Mouse (Mus musculus): ENCODE data around the gene Gm12216. TPM values are rescaled to one million over a fixed set of nuclear protein-coding genes. Genes with fewer than 3 reads are reported as not detected.
"Not testable (repeated sequence)": the region's sequence is repeated elsewhere in the genome, so short reads cannot be mapped to it uniquely, and the experiment has no call there.

Gene Gm12216
- polyA plus RNA-seq, 1 experiment from 2014 or later: 0.44 TPM

- WGBS (ENCODE audit: insufficient replicate concordance): 72% methylated on average over 9 of the region's 9 CpGs
- not testable (repeated sequence) for H3K4me2 ChIP-seq (ENCODE audit: low read depth, low read length); ATAC-seq (ENCODE audit: low read depth); H3K36me3 ChIP-seq (ENCODE audit: control insufficient read depth, insufficient read depth); H3K9ac ChIP-seq (ENCODE audit: low read depth, low read length); H3K27me3 ChIP-seq (ENCODE audit: control insufficient read depth, insufficient read depth, low read depth, low read length); H3K9me3 ChIP-seq (replicated peaks; ENCODE audit: control insufficient read depth, low read length); H3K4me3 ChIP-seq (ENCODE audit: low read depth, low read length); H3K27ac ChIP-seq (ENCODE audit: low read length)
- H3K4me1 ChIP-seq (ENCODE audit: control insufficient read depth, low read depth, low read length): peaks cover 12% of the 10 kb centered on the region
These were observed 101.0 kb downstream of the Gm12216 start for GRCm38 (mm10) chr11:53758033-53758432.

- Histone ChIP-seq H3K9ac (ENCODE audit: low read depth, low read length) (no peak overlapping the region), H3K4me3 (ENCODE audit: low read depth, low read length) (no peak overlapping the region), H3K4me1 (ENCODE audit: control insufficient read depth, low read depth, low read length) (peaks cover 8% of the 10 kb centered on the region), H3K4me2 (ENCODE audit: low read depth, low read length) (no peak overlapping the region), H3K9me3 (replicated peaks; ENCODE audit: control insufficient read depth, low read length) (no peaks in the 10 kb centered on the region), H3K27me3 (ENCODE audit: control insufficient read depth, insufficient read depth, low read depth, low read length) (no peaks in the 10 kb centered on the region), H3K27ac (ENCODE audit: low read length) (no peak overlapping the region), H3K36me3 (ENCODE audit: control insufficient read depth, insufficient read depth) (no peaks in the 10 kb centered on the region)
- no peak for ATAC-seq (ENCODE audit: low read depth)
- 56% methylated on average over 4 of the region's 4 CpGs for WGBS (ENCODE audit: insufficient replicate concordance)
These were observed 101.4 kb downstream of the Gm12216 start for GRCm38 (mm10) chr11:53757612-53758011.

- no peak for ATAC-seq (ENCODE audit: low read depth)
- H3K4me1 ChIP-seq (ENCODE audit: control insufficient read depth, low read depth, low read length): no peaks in the 10 kb centered on the region
- 69% methylated on average over 12 of the region's 12 CpGs for WGBS (ENCODE audit: insufficient replicate concordance)
- H3K4me2 ChIP-seq (ENCODE audit: low read depth, low read length): no peak overlapping the region
- H3K9ac ChIP-seq (ENCODE audit: low read depth, low read length): no peak overlapping the region
- H3K27ac ChIP-seq (ENCODE audit: low read length): no peak overlapping the region
- no peaks in the 10 kb centered on the region for H3K27me3 ChIP-seq (ENCODE audit: control insufficient read depth, insufficient read depth, low read depth, low read length)
- no peaks in the 10 kb centered on the region for H3K9me3 ChIP-seq (replicated peaks; ENCODE audit: control insufficient read depth, low read length)
- no peak overlapping the region for H3K4me3 ChIP-seq (ENCODE audit: low read depth, low read length)
- no peaks in the 10 kb centered on the region for H3K36me3 ChIP-seq (ENCODE audit: control insufficient read depth, insufficient read depth)
These were observed 104.0 kb downstream of the Gm12216 start for GRCm38 (mm10) chr11:53755011-53755595.

GRCm38 (mm10) chr11:53749716-53750352 is 109.2 kb downstream of the Gm12216 start:
- Histone ChIP-seq H3K4me1 (ENCODE audit: control insufficient read depth, low read depth, low read length) (no peaks in the 10 kb centered on the region), H3K9ac (ENCODE audit: low read depth, low read length) (no peak overlapping the region), H3K4me3 (ENCODE audit: low read depth, low read length) (no peak overlapping the region), H3K27me3 (ENCODE audit: control insufficient read depth, insufficient read depth, low read depth, low read length) (no peaks in the 10 kb centered on the region), H3K36me3 (ENCODE audit: control insufficient read depth, insufficient read depth) (no peaks in the 10 kb centered on the region), H3K9me3 (replicated peaks; ENCODE audit: control insufficient read depth, low read length) (no peaks in the 10 kb centered on the region), H3K4me2 (ENCODE audit: low read depth, low read length) (no peak overlapping the region), H3K27ac (ENCODE audit: low read length) (no peak overlapping the region)
- no peak for ATAC-seq (ENCODE audit: low read depth)
- 55% methylated on average over 5 of the region's 5 CpGs for WGBS (ENCODE audit: insufficient replicate concordance)

GRCm38 (mm10) chr11:53749306-53749705 is 109.8 kb downstream of the Gm12216 start:
- no peaks in the 10 kb centered on the region for H3K27me3 ChIP-seq (ENCODE audit: control insufficient read depth, insufficient read depth, low read depth, low read length)
- no peak overlapping the region for H3K4me2 ChIP-seq (ENCODE audit: low read depth, low read length)
- no peaks in the 10 kb centered on the region for H3K36me3 ChIP-seq (ENCODE audit: control insufficient read depth, insufficient read depth)
- 58% methylated on average over 4 of the region's 4 CpGs for WGBS (ENCODE audit: insufficient replicate concordance)
- no peak overlapping the region for H3K4me3 ChIP-seq (ENCODE audit: low read depth, low read length)
- H3K4me1 ChIP-seq (ENCODE audit: control insufficient read depth, low read depth, low read length): no peaks in the 10 kb centered on the region
- ATAC-seq (ENCODE audit: low read depth): no peak
- H3K9ac ChIP-seq (ENCODE audit: low read depth, low read length): no peak overlapping the region
- H3K27ac ChIP-seq (ENCODE audit: low read length): no peak overlapping the region
- no peaks in the 10 kb centered on the region for H3K9me3 ChIP-seq (replicated peaks; ENCODE audit: control insufficient read depth, low read length)

GRCm38 (mm10) chr11:53748614-53749013 is 110.4 kb downstream of the Gm12216 start:
- H3K4me2 ChIP-seq (ENCODE audit: low read depth, low read length): no peak overlapping the region
- H3K27me3 ChIP-seq (ENCODE audit: control insufficient read depth, insufficient read depth, low read depth, low read length): no peaks in the 10 kb centered on the region
- ATAC-seq (ENCODE audit: low read depth): no peak
- H3K4me1 ChIP-seq (ENCODE audit: control insufficient read depth, low read depth, low read length): no peaks in the 10 kb centered on the region
- H3K27ac ChIP-seq (ENCODE audit: low read length): no peak overlapping the region
- no peaks in the 10 kb centered on the region for H3K9me3 ChIP-seq (replicated peaks; ENCODE audit: control insufficient read depth, low read length)
- WGBS (ENCODE audit: insufficient replicate concordance): 36% methylated on average over 6 of the region's 6 CpGs
- H3K4me3 ChIP-seq (ENCODE audit: low read depth, low read length): no peak overlapping the region
- no peaks in the 10 kb centered on the region for H3K36me3 ChIP-seq (ENCODE audit: control insufficient read depth, insufficient read depth)
- no peak overlapping the region for H3K9ac ChIP-seq (ENCODE audit: low read depth, low read length)

GRCm38 (mm10) chr11:53747985-53748384 is 111.1 kb downstream of the Gm12216 start:
- H3K4me1 ChIP-seq (ENCODE audit: control insufficient read depth, low read depth, low read length): no peaks in the 10 kb centered on the region
- 33% methylated on average over 9 of the region's 9 CpGs for WGBS (ENCODE audit: insufficient replicate concordance)
- no peak overlapping the region for H3K4me3 ChIP-seq (ENCODE audit: low read depth, low read length)
- H3K4me2 ChIP-seq (ENCODE audit: low read depth, low read length): no peak overlapping the region
- no peak for ATAC-seq (ENCODE audit: low read depth)
- H3K36me3 ChIP-seq (ENCODE audit: control insufficient read depth, insufficient read depth): no peaks in the 10 kb centered on the region
- H3K27me3 ChIP-seq (ENCODE audit: control insufficient read depth, insufficient read depth, low read depth, low read length): no peaks in the 10 kb centered on the region
- H3K27ac ChIP-seq (ENCODE audit: low read length): no peak overlapping the region
- H3K9me3 ChIP-seq (replicated peaks; ENCODE audit: control insufficient read depth, low read length): no peaks in the 10 kb centered on the region
- H3K9ac ChIP-seq (ENCODE audit: low read depth, low read length): no peak overlapping the region

GRCm38 (mm10) chr11:53745260-53745659 is 113.8 kb downstream of the Gm12216 start:
- no peak overlapping the region for H3K4me2 ChIP-seq (ENCODE audit: low read depth, low read length)
- no peaks in the 10 kb centered on the region for H3K36me3 ChIP-seq (ENCODE audit: control insufficient read depth, insufficient read depth)
- H3K27ac ChIP-seq (ENCODE audit: low read length): no peak overlapping the region
- H3K9ac ChIP-seq (ENCODE audit: low read depth, low read length): no peak overlapping the region
- no peak overlapping the region for H3K4me3 ChIP-seq (ENCODE audit: low read depth, low read length)
- no peaks in the 10 kb centered on the region for H3K9me3 ChIP-seq (replicated peaks; ENCODE audit: control insufficient read depth, low read length)
- no peaks in the 10 kb centered on the region for H3K27me3 ChIP-seq (ENCODE audit: control insufficient read depth, insufficient read depth, low read depth, low read length)
- H3K4me1 ChIP-seq (ENCODE audit: control insufficient read depth, low read depth, low read length): no peaks in the 10 kb centered on the region
- WGBS (ENCODE audit: insufficient replicate concordance): 49% methylated on average over 2 of the region's 2 CpGs
- ATAC-seq (ENCODE audit: low read depth): no peak

- no peak overlapping the region for H3K9ac ChIP-seq (ENCODE audit: low read depth, low read length)
- no peaks in the 10 kb centered on the region for H3K4me1 ChIP-seq (ENCODE audit: control insufficient read depth, low read depth, low read length)
- ATAC-seq (ENCODE audit: low read depth): no peak
- no peak overlapping the region for H3K27ac ChIP-seq (ENCODE audit: low read length)
- H3K4me2 ChIP-seq (ENCODE audit: low read depth, low read length): no peak overlapping the region
- 54% methylated on average over 5 of the region's 5 CpGs for WGBS (ENCODE audit: insufficient replicate concordance)
- H3K4me3 ChIP-seq (ENCODE audit: low read depth, low read length): no peak overlapping the region
- no peaks in the 10 kb centered on the region for H3K27me3 ChIP-seq (ENCODE audit: control insufficient read depth, insufficient read depth, low read depth, low read length)
- no peaks in the 10 kb centered on the region for H3K36me3 ChIP-seq (ENCODE audit: control insufficient read depth, insufficient read depth)
- no peaks in the 10 kb centered on the region for H3K9me3 ChIP-seq (replicated peaks; ENCODE audit: control insufficient read depth, low read length)
These were observed 116.7 kb downstream of the Gm12216 start for GRCm38 (mm10) chr11:53742353-53742752.

All from liver, embryonic 16.5 days (tissue).